Mouse (Mus musculus) C2C12 (cell line): ENCODE measurements around the gene Lrrc8d.

Experiments used
- CEBPB ChIP-seq: IDR thresholded peaks from one replicate; pipeline ENCODE4 v1.6.1; 2011; ENCODE audit warnings: low read depth, mild to moderate bottlenecking, control low read depth, moderate library complexity
- CTCF ChIP-seq: IDR thresholded peaks from one replicate; pipeline ENCODE4 v1.5.1; 2011; ENCODE audit not compliant: control insufficient read depth, insufficient read depth, insufficient read length
- FOSL1 ChIP-seq: IDR thresholded peaks from one replicate; pipeline ENCODE4 v1.8.0; 2011; ENCODE audit warnings: mild to moderate bottlenecking, low read length; ENCODE audit not compliant: poor library complexity, insufficient read depth, severe bottlenecking

- TF ChIP-seq CTCF (no peak), CEBPB (no peak), FOSL1 (no peak)
Observed at GRCm38 (mm10) chr5:105872916-105873315, 173.1 kb downstream of the Lrrc8d start.
